Mouse (Mus musculus): ENCODE results near the gene Fermt3.

- no peak for TF ChIP-seq CTCF (IDR thresholded peaks at IDR 0.05; ENCODE audit: low read depth)
- TF ChIP-seq EP300 (IDR thresholded peaks at IDR 0.05; ENCODE audit: low read depth), result no peak
Measured at GRCm38 (mm10) chr19:7012426-7012825, 6.8 kb downstream of the Fermt3 start.

All from heart, postnatal 0 days (tissue).